Mouse (Mus musculus) small intestine, adult 2 months (tissue): ENCODE results near the gene Krt28.

Experiments used
- CTCF ChIP-seq: fragments of 200-500 bp; IDR thresholded peaks from 2 replicates; pipeline ENCODE4 v1.5.1; 2012; ENCODE audit warnings: low read depth, mild to moderate bottlenecking, control low read depth, inconsistent platforms, low read length, moderate library complexity, mixed read lengths; ENCODE audit not compliant: insufficient replicate concordance, insufficient read length; ENCODE audit errors: extremely low read depth
- POLR2A ChIP-seq: fragments of 200-500 bp; IDR thresholded peaks from 2 replicates; pipeline ENCODE4 v1.6.1; 2012; ENCODE audit warnings: low read depth, mild to moderate bottlenecking, control low read depth, inconsistent platforms, low read length, moderate library complexity

GRCm38 (mm10) chr11:99322851-99323250 lies 51.9 kb downstream of the Krt28 start, which contains the start of gene Krt25:
- TF ChIP-seq CTCF (no peak), POLR2A (no peak)
